Mouse (Mus musculus) small intestine, adult 2 months (tissue): ENCODE data around the gene Rap1a. TPM values are rescaled to one million over a fixed set of nuclear protein-coding genes. Genes with fewer than 3 reads are reported as not detected.

Source experiments
- H3K27ac ChIP-seq: fragments of 200-500 bp; 2 replicates; pipeline ENCODE4 v1.5.1; 2012; ENCODE audit warnings: low read depth, low read length, control low read depth, inconsistent platforms; ENCODE audit not compliant: insufficient read depth
- H3K27me3 ChIP-seq: fragments of 200-500 bp; 2 replicates; pipeline ENCODE4 v1.6.1; 2012; ENCODE audit warnings: mild to moderate bottlenecking, moderate library complexity, low read length, inconsistent platforms; ENCODE audit not compliant: control insufficient read depth, insufficient read depth
- H3K36me3 ChIP-seq: fragments of 200-500 bp; 2 replicates; pipeline ENCODE4 v1.6.1; 2012; ENCODE audit warnings: mild to moderate bottlenecking, low read length, control low read depth, inconsistent platforms; ENCODE audit not compliant: control insufficient read depth, insufficient read depth
- H3K4me1 ChIP-seq: fragments of 200-500 bp; 2 replicates; pipeline ENCODE4 v1.6.1; 2012; ENCODE audit warnings: low read length, inconsistent platforms, mixed read lengths; ENCODE audit not compliant: control insufficient read depth, insufficient read depth, insufficient read length
- H3K4me3 ChIP-seq: fragments of 200-500 bp; 2 replicates; pipeline ENCODE4 v1.5.1; 2012; ENCODE audit warnings: low read depth, mild to moderate bottlenecking, control low read depth, inconsistent platforms, low read length, moderate library complexity
- CTCF ChIP-seq: fragments of 200-500 bp; IDR thresholded peaks from 2 replicates; pipeline ENCODE4 v1.5.1; 2012; ENCODE audit warnings: low read depth, mild to moderate bottlenecking, control low read depth, inconsistent platforms, low read length, moderate library complexity, mixed read lengths; ENCODE audit not compliant: insufficient replicate concordance, insufficient read length; ENCODE audit errors: extremely low read depth
- POLR2A ChIP-seq: fragments of 200-500 bp; IDR thresholded peaks from 2 replicates; pipeline ENCODE4 v1.6.1; 2012; ENCODE audit warnings: low read depth, mild to moderate bottlenecking, control low read depth, inconsistent platforms, low read length, moderate library complexity
- WGBS: fragments of 180-500 bp; shearing (Covaris S2); methylation state at CpG from one replicate; pipeline ENCODE4 v1.1.7; 2018; 5-methylcytosine and 5-hydroxymethylcytosine counted together
- polyA plus RNA-seq: library from polyadenylated mRNA; depleted of rRNA; stranded (reverse); fragments of >200 nt; gene quantifications from 2 replicates; pipeline ENCODE4 v1.2.3, GENCODE M21; 2012

Gene Rap1a
- polyA plus RNA-seq, 1 experiment = 0.89 TPM

GRCm38 (mm10) chr3:105718746-105719145, 82.4 kb downstream of the Rap1a start:
- Histone ChIP-seq H3K27ac (no peak overlapping the region), H3K4me1 (no peaks in the 10 kb centered on the region), H3K27me3 (no peaks in the 10 kb centered on the region), H3K36me3 (no peaks in the 10 kb centered on the region), H3K4me3 (no peak overlapping the region)
- 57% methylated on average over 4 of the region's 4 CpGs for WGBS
- TF ChIP-seq POLR2A = no peak
- no peak for TF ChIP-seq CTCF

- H3K4me3 ChIP-seq = no peak overlapping the region
- H3K36me3 ChIP-seq = no peaks in the 10 kb centered on the region
- no peak overlapping the region for H3K27ac ChIP-seq
- no peaks in the 10 kb centered on the region for H3K4me1 ChIP-seq
- H3K27me3 ChIP-seq = no peaks in the 10 kb centered on the region
- 77% methylated on average over 11 of the region's 11 CpGs for WGBS
- TF ChIP-seq CTCF = no peak
- no peak for TF ChIP-seq POLR2A
Measured at GRCm38 (mm10) chr3:105717856-105718555, 83.1 kb downstream of the Rap1a start.

GRCm38 (mm10) chr3:105716353-105717000, 84.7 kb downstream of the Rap1a start:
- Histone ChIP-seq H3K36me3 (no peaks in the 10 kb centered on the region), H3K4me3 (no peak overlapping the region), H3K4me1 (no peaks in the 10 kb centered on the region), H3K27me3 (no peaks in the 10 kb centered on the region), H3K27ac (no peak overlapping the region)
- 71% methylated on average over 18 of the region's 18 CpGs for WGBS
- TF ChIP-seq CTCF (no peak), POLR2A (no peak)

GRCm38 (mm10) chr3:105714820-105715167, 86.3 kb downstream of the Rap1a start:
- Histone ChIP-seq H3K4me1 (no peaks in the 10 kb centered on the region), H3K27me3 (no peaks in the 10 kb centered on the region), H3K4me3 (no peak overlapping the region), H3K27ac (no peak overlapping the region), H3K36me3 (no peaks in the 10 kb centered on the region)
- TF ChIP-seq CTCF (no peak), POLR2A (no peak)

GRCm38 (mm10) chr3:105714091-105714819, 86.9 kb downstream of the Rap1a start:
- no peak overlapping the region for H3K27ac ChIP-seq
- 57% methylated on average over 8 of the region's 8 CpGs for WGBS
- no peaks in the 10 kb centered on the region for H3K4me1 ChIP-seq
- no peak overlapping the region for H3K4me3 ChIP-seq
- no peaks in the 10 kb centered on the region for H3K36me3 ChIP-seq
- no peaks in the 10 kb centered on the region for H3K27me3 ChIP-seq
- no peak for TF ChIP-seq CTCF
- no peak for TF ChIP-seq POLR2A

- no peaks in the 10 kb centered on the region for H3K4me1 ChIP-seq
- H3K36me3 ChIP-seq = no peaks in the 10 kb centered on the region
- TF ChIP-seq CTCF = no peak
- no peak for TF ChIP-seq POLR2A
- no peak overlapping the region for H3K4me3 ChIP-seq
- no peak overlapping the region for H3K27ac ChIP-seq
- H3K27me3 ChIP-seq = no peaks in the 10 kb centered on the region
Measured at GRCm38 (mm10) chr3:105712827-105713226, 88.3 kb downstream of the Rap1a start.

GRCm38 (mm10) chr3:105711741-105712140, 89.4 kb downstream of the Rap1a start:
- no peak overlapping the region for H3K4me3 ChIP-seq
- WGBS = 64% methylated on average over 7 of the region's 7 CpGs
- TF ChIP-seq POLR2A (no peak), CTCF (no peak)
- no peaks in the 10 kb centered on the region for H3K27me3 ChIP-seq
- no peaks in the 10 kb centered on the region for H3K4me1 ChIP-seq
- H3K36me3 ChIP-seq = no peaks in the 10 kb centered on the region
- H3K27ac ChIP-seq = no peak overlapping the region
